Mouse (Mus musculus) kidney, postnatal 0 days (tissue): ENCODE data around the gene Atp6v0a2. TPM values are rescaled to one million over a fixed set of nuclear protein-coding genes. Genes with fewer than 3 reads are reported as not detected.
A peak's percentile ranks its signal among the peaks of the same experiment; 100 is the strongest.

ENCODE experiments used
- ATAC-seq: fragments of 200-750 bp; cut with Nextera tagmentation; replicated peaks from 2 replicates; pipeline ENCODE4 v1.8.0; 2017; ENCODE audit warnings: low read depth, moderate number of reproducible peaks, moderate TSS enrichment, moderate library complexity; ENCODE audit not compliant: low FRiP score
- DNase-seq: peaks from one replicate; pipeline ENCODE4 v3.0.0-alpha.2; 2016; ENCODE audit warnings: low spot score
- H3K27ac ChIP-seq: fragments of 300-500 bp; sonication (generic); 2 replicates; pipeline ENCODE4 v1.5.1; 2014; ENCODE audit warnings: mild to moderate bottlenecking
- H3K27me3 ChIP-seq: fragments of 300-500 bp; sonication (generic); 2 replicates; pipeline ENCODE4 v1.6.1; 2014; ENCODE audit warnings: low read length, mixed read lengths; ENCODE audit not compliant: insufficient read depth
- H3K36me3 ChIP-seq: fragments of 300-500 bp; sonication (generic); 2 replicates; pipeline ENCODE4 v1.6.1; 2014; ENCODE audit warnings: low read length, mixed read lengths; ENCODE audit not compliant: insufficient read depth
- H3K4me1 ChIP-seq: fragments of 300-500 bp; sonication (generic); replicated peaks from 2 replicates; pipeline ENCODE4 v1.6.1; 2014; ENCODE audit warnings: antibody characterized with exemption, low read length, mixed read lengths; ENCODE audit not compliant: insufficient read depth
- H3K4me2 ChIP-seq: fragments of 300-500 bp; sonication (generic); 2 replicates; pipeline ENCODE4 v1.6.1; 2014; ENCODE audit warnings: mild to moderate bottlenecking, low read length, moderate library complexity, mixed read lengths
- H3K4me3 ChIP-seq: fragments of 300-500 bp; sonication (generic); replicated peaks from 2 replicates; pipeline ENCODE4 v1.5.1; 2014; ENCODE audit warnings: low read depth, low read length
- H3K9ac ChIP-seq: fragments of 300-500 bp; sonication (generic); 2 replicates; pipeline ENCODE4 v1.6.1; 2014; ENCODE audit warnings: low read depth, low read length
- H3K9me3 ChIP-seq: fragments of 300-500 bp; sonication (generic); replicated peaks from 2 replicates; pipeline ENCODE4 v1.6.1; 2016; ENCODE audit warnings: low read length, inconsistent platforms, mixed read lengths
- CTCF ChIP-seq: IDR thresholded peaks from 2 replicates; pipeline ENCODE4 v1.5.1; 2016; ENCODE audit warnings: antibody characterized with exemption, low read depth, mild to moderate bottlenecking, moderate library complexity
- WGBS: fragments of 180-500 bp; shearing (Covaris S2); extraction: QIAGEN DNeasy Blood & Tissue Kit; methylation state at CpG from one replicate; pipeline ENCODE4 v1.1.7; 2014; 5-methylcytosine and 5-hydroxymethylcytosine counted together
- polyA plus RNA-seq: library from polyadenylated mRNA; unstranded; fragments of >200 nt; fragmentation: Nextera tagmentation; extraction: Ambion mirVana; gene quantifications from 2 replicates; pipeline ENCODE4 v1.2.1, GENCODE M21; 2015

The Atp6v0a2 gene
- polyA plus RNA-seq, 1 experiment from 2014 or later: 33.6 TPM

- 68% methylated on average over 5 of the region's 5 CpGs for WGBS
- peak; percentile 77 for TF ChIP-seq CTCF
- Histone ChIP-seq H3K9me3 (no peaks in the 10 kb centered on the region), H3K4me2 (no peak overlapping the region), H3K27me3 (no peaks in the 10 kb centered on the region), H3K9ac (no peak overlapping the region), H3K4me1 (peaks cover 4% of the 10 kb centered on the region; the same call in 1 of the 2 replicates), H3K4me3 (no peak overlapping the region), H3K36me3 (0 out of 2 replicates have a peak, but pooled peaks cover 7% of the 10 kb centered on the region), H3K27ac (no peak overlapping the region)
- no peak for ATAC-seq
- DNase-seq: peak; percentile 30
Measured at GRCm38 (mm10) chr5:124602349-124602748, 26.0 kb upstream of the Atp6v0a2 start.

- Histone ChIP-seq H3K4me3 (no peak overlapping the region), H3K9ac (no peak overlapping the region), H3K27me3 (no peaks in the 10 kb centered on the region), H3K4me1 (peaks cover under 1% of the 10 kb centered on the region; the same call in 1 of the 2 replicates), H3K4me2 (no peak overlapping the region), H3K36me3 (0 out of 2 replicates have a peak, but pooled peaks cover 7% of the 10 kb centered on the region), H3K27ac (no peak overlapping the region), H3K9me3 (no peaks in the 10 kb centered on the region)
- no peak for DNase-seq
- no peak for TF ChIP-seq CTCF
- ATAC-seq: no peak
- 89% methylated on average over 4 of the region's 4 CpGs for WGBS
Measured at GRCm38 (mm10) chr5:124604296-124604695, 24.1 kb upstream of the Atp6v0a2 start.

DNA sequence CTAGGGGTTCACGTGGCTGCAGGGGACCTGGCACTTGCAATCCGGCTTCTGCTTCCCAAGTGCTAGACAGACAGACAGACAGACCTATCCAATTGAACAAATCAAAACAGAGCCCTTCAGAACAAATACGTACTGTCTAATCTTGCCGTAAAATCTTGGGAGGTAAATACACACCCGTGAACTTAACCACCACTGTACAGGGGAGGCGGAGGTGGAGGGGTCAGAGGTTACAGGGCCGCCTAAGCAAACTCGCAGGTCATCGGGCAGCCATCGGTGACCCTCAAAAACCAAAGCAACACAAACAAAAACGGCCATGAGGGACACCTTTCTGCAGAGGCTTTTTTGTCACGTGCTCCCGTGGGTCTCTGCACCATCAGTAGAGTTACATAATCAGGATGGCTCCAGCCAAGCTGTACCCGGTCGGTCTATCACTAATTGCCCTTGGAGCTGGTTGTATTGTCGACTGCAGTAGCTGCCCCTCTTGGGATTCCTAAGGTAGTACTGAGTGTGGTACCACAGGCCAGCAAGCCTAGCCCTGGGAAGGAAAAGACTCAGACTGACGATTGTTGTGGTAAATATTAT lies 23.2 kb upstream of the Atp6v0a2 start:
- H3K4me1 ChIP-seq: no peaks in the 10 kb centered on the region
- DNase-seq: no peak
- 69% methylated on average over 17 of the region's 17 CpGs for WGBS
- no peak overlapping the region for H3K4me2 ChIP-seq
- H3K27ac ChIP-seq: no peak overlapping the region
- H3K9ac ChIP-seq: no peak overlapping the region
- H3K27me3 ChIP-seq: no peaks in the 10 kb centered on the region
- no peaks in the 10 kb centered on the region for H3K9me3 ChIP-seq
- 0 out of 2 replicates have a peak, but pooled peaks cover 7% of the 10 kb centered on the region for H3K36me3 ChIP-seq
- H3K4me3 ChIP-seq: no peak overlapping the region
- TF ChIP-seq CTCF: no peak
- no peak for ATAC-seq

DNA sequence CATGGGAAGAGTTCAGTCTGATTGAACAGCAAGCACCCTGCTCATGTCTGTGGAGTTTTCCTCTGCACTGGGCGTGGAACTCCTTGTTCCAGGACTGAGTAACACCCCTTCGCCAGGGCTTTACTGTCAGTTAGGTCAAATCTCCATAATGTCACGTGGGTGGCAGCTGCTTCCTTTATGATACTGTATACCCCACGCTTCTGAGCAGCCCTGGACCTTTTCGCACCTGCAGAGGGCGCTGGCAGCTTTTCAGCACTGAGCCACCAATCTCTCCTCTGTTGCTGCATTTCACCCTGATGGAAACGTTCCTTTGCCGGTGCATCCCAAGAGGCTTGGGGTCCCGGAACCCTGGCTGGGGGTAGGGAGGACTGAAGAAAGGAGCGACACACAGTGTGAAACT lies 17.4 kb upstream of the Atp6v0a2 start:
- H3K4me3 ChIP-seq: no peak overlapping the region
- H3K36me3 ChIP-seq: 0 out of 2 replicates have a peak, but pooled peaks cover 10% of the 10 kb centered on the region
- 78% methylated on average over 10 of the region's 10 CpGs for WGBS
- no peaks in the 10 kb centered on the region for H3K27me3 ChIP-seq
- no peak overlapping the region for H3K9ac ChIP-seq
- no peaks in the 10 kb centered on the region for H3K9me3 ChIP-seq
- H3K4me2 ChIP-seq: no peak overlapping the region
- no peak overlapping the region for H3K27ac ChIP-seq
- ATAC-seq (no peak), DNase-seq (no peak)
- peak; percentile 27; the same call in 1 of the 2 replicates for TF ChIP-seq CTCF
- H3K4me1 ChIP-seq: no peaks in the 10 kb centered on the region

DNA sequence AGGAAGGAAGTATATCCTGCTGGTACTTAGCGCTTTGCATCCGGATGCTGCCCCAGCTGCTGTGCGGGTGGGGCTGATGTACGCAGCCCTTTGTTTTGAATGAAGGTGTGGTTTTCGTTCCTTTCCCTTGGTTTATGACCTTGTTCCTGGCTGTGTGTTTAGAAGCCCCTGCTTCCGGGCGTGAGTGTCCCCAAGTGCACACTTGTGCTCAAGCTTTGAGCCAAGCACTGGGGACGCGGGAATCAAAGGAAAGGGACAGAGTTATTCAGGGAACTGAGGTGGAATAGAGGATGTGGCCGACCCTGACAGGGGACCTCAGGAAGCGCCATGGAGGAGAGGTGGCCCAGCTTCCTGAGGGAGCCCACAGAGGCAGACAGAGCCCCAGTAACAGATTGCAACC lies 13.7 kb upstream of the Atp6v0a2 start:
- peak overlapping the region; percentile 34; the same call in 1 of the 2 replicates for H3K27ac ChIP-seq
- no peak; the same call in 1 of the 2 replicates for TF ChIP-seq CTCF
- 77% methylated on average over 11 of the region's 11 CpGs for WGBS
- ATAC-seq (no peak), DNase-seq (peak; percentile 40)
- H3K27me3 ChIP-seq: no peaks in the 10 kb centered on the region
- 0 out of 2 replicates have a peak, but pooled peaks cover 10% of the 10 kb centered on the region for H3K36me3 ChIP-seq
- no peak overlapping the region for H3K4me3 ChIP-seq
- H3K4me2 ChIP-seq: no peak overlapping the region
- H3K9me3 ChIP-seq: no peaks in the 10 kb centered on the region
- H3K9ac ChIP-seq: no peak overlapping the region
- H3K4me1 ChIP-seq: no peaks in the 10 kb centered on the region

DNA sequence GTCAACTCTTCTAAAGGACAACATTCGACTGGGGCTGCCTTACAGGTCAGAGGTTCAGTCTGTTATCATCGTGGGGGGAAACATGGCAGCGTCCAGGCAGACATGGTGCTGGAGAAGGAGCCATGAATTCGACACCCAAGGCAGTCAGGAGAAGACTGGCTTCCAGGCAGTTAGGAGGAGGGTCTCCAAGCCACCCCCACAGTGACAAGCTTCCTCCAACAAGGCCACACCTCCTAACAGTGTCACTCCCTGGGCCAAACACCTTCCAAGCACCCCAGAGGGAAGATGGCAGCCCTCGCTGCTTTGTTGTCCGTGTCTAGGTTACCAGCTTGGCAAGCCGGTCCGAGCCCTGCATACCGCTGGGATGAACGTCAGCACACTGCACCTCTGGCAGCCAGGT lies 9.7 kb upstream of the Atp6v0a2 start:
- Histone ChIP-seq H3K4me3 (no peak overlapping the region), H3K9ac (no peak overlapping the region), H3K4me1 (no peaks in the 10 kb centered on the region), H3K27ac (no peak overlapping the region), H3K4me2 (no peak overlapping the region), H3K27me3 (no peaks in the 10 kb centered on the region), H3K36me3 (0 out of 2 replicates have a peak, but pooled peaks cover 5% of the 10 kb centered on the region), H3K9me3 (no peaks in the 10 kb centered on the region)
- 79% methylated on average over 10 of the region's 10 CpGs for WGBS
- ATAC-seq: no peak
- no peak for DNase-seq
- no peak for TF ChIP-seq CTCF

- Histone ChIP-seq H3K9ac (no peak overlapping the region), H3K4me1 (no peaks in the 10 kb centered on the region), H3K27me3 (no peaks in the 10 kb centered on the region), H3K9me3 (no peaks in the 10 kb centered on the region), H3K4me3 (no peak overlapping the region), H3K27ac (no peak overlapping the region), H3K4me2 (no peak overlapping the region), H3K36me3 (no peaks in the 10 kb centered on the region)
- DNase-seq (no peak), ATAC-seq (no peak)
- 78% methylated on average over 13 of the region's 13 CpGs for WGBS
- TF ChIP-seq CTCF: no peak
Measured at GRCm38 (mm10) chr5:124621362-124621761, 7.0 kb upstream of the Atp6v0a2 start.
